Mouse (Mus musculus) ES-Bruce4 (cell line): Measurements from ENCODE around the gene Smim27. TPM values are rescaled to one million over a fixed set of nuclear protein-coding genes. Genes with fewer than 3 reads are reported as not detected.
A peak's percentile ranks its signal among the peaks of the same experiment; 100 is the strongest.

Experiments
- H3K27ac ChIP-seq: 2 replicates; pipeline ENCODE4 v1.5.1; 2012; ENCODE audit warnings: low read length, inconsistent platforms; ENCODE audit not compliant: insufficient read depth
- H3K27me3 ChIP-seq: 2 replicates; pipeline ENCODE4 v1.6.1; 2012; ENCODE audit warnings: mild to moderate bottlenecking, low read length, inconsistent platforms; ENCODE audit not compliant: control insufficient read depth, poor library complexity, insufficient read depth, severe bottlenecking
- H3K36me3 ChIP-seq: 2 replicates; pipeline ENCODE4 v1.6.1; 2012; ENCODE audit warnings: inconsistent platforms, mild to moderate bottlenecking, low read length, moderate library complexity; ENCODE audit not compliant: control insufficient read depth, poor library complexity, insufficient read depth, severe bottlenecking
- H3K4me1 ChIP-seq: one replicate; pipeline ENCODE4 v1.8.1; 2011; ENCODE audit warnings: low read length; ENCODE audit not compliant: control insufficient read depth, insufficient read depth
- H3K4me3 ChIP-seq: 2 replicates; pipeline ENCODE4 v1.5.1; 2011; ENCODE audit warnings: low read depth, mild to moderate bottlenecking, low read length
- H3K9ac ChIP-seq: 2 replicates; pipeline ENCODE4 v1.6.1; 2012; ENCODE audit warnings: low read depth, mild to moderate bottlenecking, inconsistent platforms; ENCODE audit not compliant: poor library complexity, severe bottlenecking
- H3K9me3 ChIP-seq: replicated peaks from 2 replicates; pipeline ENCODE4 v1.6.1; 2012; ENCODE audit warnings: mild to moderate bottlenecking, low read length, inconsistent platforms; ENCODE audit not compliant: control insufficient read depth, poor library complexity, insufficient read depth, severe bottlenecking
- CTCF ChIP-seq: IDR thresholded peaks from one replicate; pipeline ENCODE4 v1.8.1; 2011; ENCODE audit warnings: low read depth, low read length
- EP300 ChIP-seq: IDR thresholded peaks from 2 replicates; pipeline ENCODE4 v1.6.1; 2011; ENCODE audit warnings: low read depth, low read length; ENCODE audit not compliant: insufficient read depth
- POLR2A ChIP-seq: IDR thresholded peaks from one replicate; pipeline ENCODE4 v1.8.1; 2011; ENCODE audit warnings: low read length; ENCODE audit not compliant: insufficient read depth
- polyA plus RNA-seq: library from polyadenylated mRNA; stranded (reverse); fragments of >200 nt; gene quantifications from 2 replicates; pipeline ENCODE4 v1.2.4, GENCODE M21; 2011; ENCODE audit warnings: low read depth; ENCODE audit not compliant: missing spikeins, insufficient read depth, insufficient read length

Gene Smim27
- polyA plus RNA-seq, 1 experiment, result 4.4 TPM

DNA sequence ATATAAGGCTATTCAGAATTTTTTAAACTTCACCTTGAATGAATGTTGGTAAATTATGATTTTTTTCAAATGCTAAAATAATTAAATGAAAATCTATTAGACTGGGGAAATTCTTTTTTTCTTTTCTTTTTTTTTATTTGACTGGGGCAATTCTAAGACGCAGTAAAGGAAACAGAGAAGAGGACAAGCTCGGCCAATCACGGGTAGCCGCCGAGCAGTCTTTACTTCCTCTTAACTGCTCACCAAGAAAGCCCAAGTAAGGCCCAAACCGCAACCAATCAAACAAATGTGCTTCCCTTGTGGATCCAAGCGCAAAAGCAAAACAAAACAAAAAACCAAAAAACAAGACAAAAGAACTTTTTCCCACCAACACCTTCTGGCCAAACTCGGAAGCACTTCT is 25.3 kb upstream of the Smim27 start:
- Histone ChIP-seq H3K4me1 (no peaks in the 10 kb centered on the region), H3K27ac (no peak overlapping the region), H3K9ac (no peak overlapping the region), H3K27me3 (no peaks in the 10 kb centered on the region), H3K9me3 (no peaks in the 10 kb centered on the region), H3K4me3 (no peak overlapping the region), H3K36me3 (no peaks in the 10 kb centered on the region)
- no peak for TF ChIP-seq POLR2A

DNA sequence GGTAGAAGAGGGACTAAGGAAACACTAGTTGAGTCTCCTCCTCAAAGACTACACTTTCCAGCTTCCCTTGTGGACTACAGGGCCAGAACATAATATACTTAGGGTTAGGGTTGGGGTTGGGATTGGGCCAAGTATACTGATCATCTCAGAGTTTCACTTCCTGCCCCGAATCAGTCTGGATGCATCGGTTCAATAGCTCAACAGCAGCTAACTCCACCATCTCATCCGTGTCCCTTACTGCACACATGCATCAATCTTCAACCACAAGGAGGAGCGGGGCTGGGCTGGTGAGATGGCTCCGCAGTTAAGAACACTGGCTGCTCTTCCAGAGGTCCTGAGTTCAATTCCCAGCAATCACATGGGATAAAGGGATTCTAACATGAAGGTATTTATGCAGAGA is 18.4 kb upstream of the Smim27 start:
- Histone ChIP-seq H3K27ac (no peak overlapping the region), H3K9me3 (no peaks in the 10 kb centered on the region), H3K4me3 (no peak overlapping the region), H3K27me3 (no peaks in the 10 kb centered on the region), H3K9ac (no peak overlapping the region), H3K36me3 (no peaks in the 10 kb centered on the region), H3K4me1 (no peaks in the 10 kb centered on the region)
- TF ChIP-seq CTCF (no peak), POLR2A (no peak), EP300 (no peak)

DNA sequence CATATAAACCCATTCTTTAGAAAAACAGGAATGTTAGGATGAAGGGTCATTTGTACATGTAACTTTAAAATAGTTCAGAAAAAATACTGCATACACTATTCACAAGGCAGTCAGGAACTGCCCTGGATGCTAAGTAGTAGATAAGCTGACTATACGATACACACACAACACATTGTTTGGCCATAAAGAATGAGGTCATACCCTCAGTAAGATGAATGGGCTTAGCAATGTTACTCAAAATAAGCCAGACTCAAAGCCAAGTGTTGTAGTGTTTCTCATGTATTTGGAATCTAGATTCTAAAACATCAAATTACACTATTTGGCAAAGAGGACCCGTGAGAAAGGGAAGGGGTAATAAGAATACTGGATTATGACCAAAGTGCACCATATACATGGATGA is 15.6 kb upstream of the Smim27 start:
- Histone ChIP-seq H3K36me3 (no peaks in the 10 kb centered on the region), H3K27ac (no peak overlapping the region), H3K27me3 (no peaks in the 10 kb centered on the region), H3K9me3 (no peaks in the 10 kb centered on the region), H3K4me1 (no peaks in the 10 kb centered on the region), H3K4me3 (no peak overlapping the region), H3K9ac (no peak overlapping the region)
- TF ChIP-seq CTCF, result no peak

DNA sequence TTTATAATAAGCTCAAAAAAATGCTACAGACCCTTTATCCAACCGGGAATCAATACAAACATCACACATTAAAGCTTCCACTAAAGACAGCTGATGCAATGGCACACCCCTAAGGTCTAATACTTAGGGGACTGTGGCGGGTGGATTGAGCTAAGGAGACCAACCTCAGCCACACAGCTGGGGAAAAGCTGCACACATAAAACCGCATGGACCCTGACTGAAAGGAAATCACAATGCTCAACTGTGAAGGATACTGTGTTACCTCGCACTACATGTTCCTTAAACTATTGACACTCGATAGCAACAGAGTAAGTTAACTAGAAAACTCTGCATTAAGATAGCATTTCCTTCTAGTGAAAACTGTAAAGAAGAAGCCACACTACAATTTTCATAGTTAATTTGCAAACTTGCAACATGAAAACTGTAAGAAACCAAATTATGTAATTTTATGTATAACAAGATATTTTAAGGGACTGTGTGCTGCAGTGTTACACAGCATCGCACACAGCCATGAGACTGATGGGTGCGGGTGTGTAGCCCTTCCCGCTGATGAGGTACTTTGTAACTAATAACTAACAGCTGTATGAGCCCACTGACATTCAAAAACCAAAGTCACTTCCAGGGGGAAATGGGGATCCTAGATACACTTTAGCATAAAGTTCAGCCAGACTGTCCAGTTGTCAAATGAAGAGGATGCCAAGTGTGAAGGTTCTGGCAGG is 14.8 kb upstream of the Smim27 start:
- TF ChIP-seq CTCF (no peak), EP300 (no peak), POLR2A (no peak)

DNA sequence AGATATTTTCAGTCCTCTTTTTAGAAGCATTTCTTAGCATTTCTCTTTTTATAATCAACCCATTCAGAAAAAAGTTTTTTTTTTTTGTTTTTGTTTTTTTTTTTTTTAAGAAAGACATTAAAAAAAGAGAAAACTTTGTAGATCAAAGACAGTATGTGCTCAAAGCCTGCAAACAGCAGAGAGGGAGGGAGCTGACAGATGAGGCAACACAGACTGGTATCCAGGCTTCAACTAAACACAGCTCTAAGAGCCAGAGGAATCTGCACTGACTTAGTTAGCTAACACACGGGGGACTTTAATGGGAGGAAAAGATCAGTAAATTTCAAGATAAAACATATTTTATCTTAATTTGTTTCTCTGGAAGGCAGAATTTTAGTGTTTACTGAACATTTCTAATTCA is 5.1 kb upstream of the Smim27 start:
- TF ChIP-seq EP300 (no peak), CTCF (no peak), POLR2A (no peak)
- H3K36me3 ChIP-seq, result peaks cover 60% of the 10 kb centered on the region
- no peaks in the 10 kb centered on the region for H3K27me3 ChIP-seq

More for the DNA sequence above, 14.8 kb upstream of the Smim27 start:
- H3K27ac ChIP-seq, result no peak overlapping the region
- peaks cover 5% of the 10 kb centered on the region; the same call in 1 of the 2 replicates for H3K36me3 ChIP-seq
- no peaks in the 10 kb centered on the region for H3K27me3 ChIP-seq
- no peaks in the 10 kb centered on the region for H3K4me1 ChIP-seq
- H3K9me3 ChIP-seq, result no peaks in the 10 kb centered on the region
- H3K9ac ChIP-seq, result no peak overlapping the region
- no peak overlapping the region for H3K4me3 ChIP-seq

DNA sequence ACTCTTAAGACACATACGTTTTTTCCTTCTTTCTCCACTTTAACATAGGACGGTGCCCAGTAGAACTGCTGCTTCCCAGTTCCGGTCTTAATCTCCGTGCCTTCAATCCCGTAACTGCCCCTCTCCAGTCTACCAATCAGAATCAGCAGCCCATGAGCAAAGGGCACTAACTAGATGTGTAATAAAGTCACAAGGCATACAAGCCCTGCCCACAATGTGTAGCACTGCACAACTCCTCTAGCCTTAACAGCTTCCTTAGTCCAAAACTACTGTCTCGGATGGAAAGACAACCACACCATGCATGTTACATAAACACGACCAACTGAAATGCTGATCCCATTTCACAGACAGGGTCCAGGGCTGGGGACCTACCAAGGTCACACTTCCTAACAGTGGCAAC is 1.7 kb upstream of the Smim27 start:
- Histone ChIP-seq H3K9ac (peak overlapping the region; percentile 98), H3K27me3 (no peaks in the 10 kb centered on the region), H3K4me3 (peak overlapping the region; percentile 96), H3K9me3 (no peaks in the 10 kb centered on the region), H3K27ac (no peak overlapping the region), H3K36me3 (peaks cover 31% of the 10 kb centered on the region), H3K4me1 (no peaks in the 10 kb centered on the region)
- no peak for TF ChIP-seq CTCF
- no peak for TF ChIP-seq POLR2A
- TF ChIP-seq EP300, result no peak

More for the DNA sequence above, 5.1 kb upstream of the Smim27 start:
- Histone ChIP-seq H3K9ac (no peak overlapping the region), H3K4me3 (no peak overlapping the region), H3K27ac (no peak overlapping the region), H3K4me1 (no peaks in the 10 kb centered on the region), H3K9me3 (no peaks in the 10 kb centered on the region)
